Mouse (Mus musculus) embryonic facial prominence, embryonic 12.5 days (tissue): ENCODE results near the gene Uso1. TPM values are rescaled to one million over a fixed set of nuclear protein-coding genes. Genes with fewer than 3 reads are reported as not detected.
"Not testable (repeated sequence)": the region's sequence is repeated elsewhere in the genome, so short reads cannot be mapped to it uniquely, and the experiment has no call there.

Source experiments
- ATAC-seq: fragments of 200-750 bp; cut with Nextera tagmentation; 2 replicates; pipeline ENCODE4 v1.8.0; 2017; ENCODE audit not compliant: insufficient number of reproducible peaks, insufficient read depth, low FRiP score, low TSS enrichment
- H3K27ac ChIP-seq: fragments of 300-500 bp; sonication (generic); 2 replicates; pipeline ENCODE4 v1.5.1; 2016; ENCODE audit warnings: mild to moderate bottlenecking
- H3K27me3 ChIP-seq: fragments of 300-500 bp; sonication (generic); 2 replicates; pipeline ENCODE4 v1.6.1; 2016; ENCODE audit warnings: mild to moderate bottlenecking, moderate library complexity
- H3K36me3 ChIP-seq: fragments of 300-500 bp; sonication (generic); 2 replicates; pipeline ENCODE4 v1.6.1; 2016; ENCODE audit warnings: mild to moderate bottlenecking
- H3K4me1 ChIP-seq: fragments of 300-500 bp; sonication (generic); 2 replicates; pipeline ENCODE4 v1.6.1; 2016
- H3K4me2 ChIP-seq: fragments of 300-500 bp; sonication (generic); replicated peaks from 2 replicates; pipeline ENCODE4 v1.6.1; 2016; ENCODE audit warnings: mild to moderate bottlenecking, moderate library complexity
- H3K4me3 ChIP-seq: fragments of 300-500 bp; sonication (generic); 2 replicates; pipeline ENCODE4 v1.5.1; 2016; ENCODE audit warnings: mild to moderate bottlenecking
- H3K9ac ChIP-seq: fragments of 300-500 bp; sonication (generic); 2 replicates; pipeline ENCODE4 v1.6.1; 2016; ENCODE audit warnings: mild to moderate bottlenecking, moderate library complexity
- H3K9me3 ChIP-seq: fragments of 300-500 bp; sonication (generic); 2 replicates; pipeline ENCODE4 v1.6.1; 2016; ENCODE audit warnings: mild to moderate bottlenecking, moderate library complexity
- WGBS: fragments of 180-500 bp; shearing (Covaris S2); methylation state at CpG from one replicate; pipeline ENCODE4 v1.1.7; 2016; 5-methylcytosine and 5-hydroxymethylcytosine counted together
- polyA plus RNA-seq: library from polyadenylated mRNA; unstranded; fragments of >200 nt; fragmentation: Nextera tagmentation; extraction: Ambion mirVana; gene quantifications from 2 replicates; pipeline ENCODE4 v1.2.1, GENCODE M21; 2016

Gene Uso1
- polyA plus RNA-seq, 1 experiment from 2014 or later = 45.7 TPM

GRCm38 (mm10) chr5:92128570-92128969, 9.2 kb upstream of the Uso1 start:
- Histone ChIP-seq H3K27ac (0 out of 2 replicates have a peak overlapping the region, but pooled peaks have one; percentile 47), H3K9me3 (no peaks in the 10 kb centered on the region), H3K36me3 (peaks cover 10% of the 10 kb centered on the region; the same call in 1 of the 2 replicates), H3K27me3 (no peaks in the 10 kb centered on the region), H3K9ac (no peak overlapping the region), H3K4me1 (peaks cover 19% of the 10 kb centered on the region), H3K4me3 (no peak overlapping the region), H3K4me2 (peak overlapping the region; percentile 16)
- ATAC-seq = peak; percentile 74; the same call in 1 of the 2 replicates
- 16% methylated on average over 8 of the region's 8 CpGs for WGBS

GRCm38 (mm10) chr5:92129321-92129768, 8.4 kb upstream of the Uso1 start:
- peak; percentile 25; the same call in 1 of the 2 replicates for ATAC-seq
- WGBS = 73% methylated on average over 1 of the region's 1 CpGs

GRCm38 (mm10) chr5:92130040-92130682, 7.6 kb upstream of the Uso1 start:
- 86% methylated on average over 6 of the region's 6 CpGs for WGBS
- Histone ChIP-seq H3K36me3 (0 out of 2 replicates have a peak, but pooled peaks cover 5% of the 10 kb centered on the region), H3K27ac (no peak overlapping the region), H3K9ac (no peak overlapping the region), H3K4me3 (no peak overlapping the region), H3K9me3 (no peaks in the 10 kb centered on the region), H3K4me1 (peaks cover 19% of the 10 kb centered on the region), H3K4me2 (no peak overlapping the region), H3K27me3 (no peaks in the 10 kb centered on the region)
- no peak for ATAC-seq

More at GRCm38 (mm10) chr5:92129321-92129768, 8.4 kb upstream of the Uso1 start:
- H3K4me1 ChIP-seq = peaks cover 19% of the 10 kb centered on the region
- no peaks in the 10 kb centered on the region for H3K27me3 ChIP-seq
- no peak overlapping the region for H3K4me3 ChIP-seq
- H3K9ac ChIP-seq = no peak overlapping the region
- no peak overlapping the region for H3K27ac ChIP-seq
- no peaks in the 10 kb centered on the region for H3K9me3 ChIP-seq
- peaks cover 8% of the 10 kb centered on the region; the same call in 1 of the 2 replicates for H3K36me3 ChIP-seq
- H3K4me2 ChIP-seq = 0 out of 2 replicates have a peak overlapping the region, but pooled peaks have one; percentile 16

- H3K9ac ChIP-seq = no peak overlapping the region
- H3K4me2 ChIP-seq = no peak overlapping the region
- H3K9me3 ChIP-seq = no peaks in the 10 kb centered on the region
- no peak overlapping the region for H3K4me3 ChIP-seq
- WGBS = 98% methylated on average over 4 of the region's 4 CpGs
- no peak overlapping the region for H3K27ac ChIP-seq
- 0 out of 2 replicates have a peak, but pooled peaks cover 5% of the 10 kb centered on the region for H3K36me3 ChIP-seq
- peaks cover 19% of the 10 kb centered on the region for H3K4me1 ChIP-seq
- no peaks in the 10 kb centered on the region for H3K27me3 ChIP-seq
- no peak for ATAC-seq
These were observed 5.6 kb upstream of the Uso1 start for GRCm38 (mm10) chr5:92132127-92132526.

DNA sequence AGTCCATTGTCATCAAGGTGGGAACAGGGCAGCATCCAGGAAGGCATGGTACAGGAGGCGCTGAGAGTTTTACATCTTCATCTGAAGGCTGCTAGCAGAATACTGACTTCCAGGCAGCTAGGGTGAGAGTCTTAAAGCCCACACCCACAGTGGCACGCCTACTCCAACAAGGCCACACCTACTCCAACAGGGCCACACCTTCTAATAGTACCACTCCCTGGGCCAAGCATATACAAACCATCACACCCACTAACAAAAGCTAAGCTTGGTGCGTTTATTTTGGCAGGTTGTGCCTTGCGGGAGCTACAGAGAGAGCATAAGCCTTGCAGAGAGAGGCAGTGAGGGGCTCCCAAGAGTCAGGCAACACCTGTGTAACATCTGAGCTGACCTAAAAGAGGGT, 4.7 kb upstream of the Uso1 start:
- H3K4me2 ChIP-seq, ATAC-seq, H3K4me3 ChIP-seq, H3K27ac ChIP-seq, H3K9ac ChIP-seq, H3K36me3 ChIP-seq, H3K9me3 ChIP-seq, H3K27me3 ChIP-seq: not testable (repeated sequence)
- peaks cover 16% of the 10 kb centered on the region for H3K4me1 ChIP-seq
- 69% methylated on average over 4 of the region's 4 CpGs for WGBS

DNA sequence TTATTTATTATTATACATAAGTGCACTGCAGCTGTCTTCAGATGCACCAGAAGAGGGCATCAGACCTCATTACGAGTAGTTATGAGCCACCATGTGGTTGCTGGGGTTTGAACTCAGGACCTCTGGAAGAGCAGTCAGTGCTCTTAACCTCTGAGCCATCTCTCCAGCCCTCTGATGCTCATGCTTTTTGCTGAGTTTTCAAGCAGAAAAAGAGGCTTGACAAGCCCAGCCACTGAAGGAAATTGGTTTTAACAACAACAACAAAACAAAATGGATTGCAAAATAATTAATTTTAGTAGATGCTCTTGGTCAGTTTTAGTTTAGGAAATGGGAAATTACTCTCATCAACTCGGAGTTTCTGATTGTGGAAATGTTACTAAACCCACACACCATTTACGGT, 2.8 kb upstream of the Uso1 start:
- Histone ChIP-seq H3K9ac (no peak overlapping the region), H3K27ac (no peak overlapping the region), H3K9me3 (no peaks in the 10 kb centered on the region), H3K36me3 (0 out of 2 replicates have a peak, but pooled peaks cover 5% of the 10 kb centered on the region), H3K4me1 (peaks cover 21% of the 10 kb centered on the region), H3K4me3 (no peak overlapping the region), H3K4me2 (no peak overlapping the region), H3K27me3 (no peaks in the 10 kb centered on the region)
- no peak for ATAC-seq
- 81% methylated on average over 3 of the region's 3 CpGs for whole genome bisulfite sequencing

DNA sequence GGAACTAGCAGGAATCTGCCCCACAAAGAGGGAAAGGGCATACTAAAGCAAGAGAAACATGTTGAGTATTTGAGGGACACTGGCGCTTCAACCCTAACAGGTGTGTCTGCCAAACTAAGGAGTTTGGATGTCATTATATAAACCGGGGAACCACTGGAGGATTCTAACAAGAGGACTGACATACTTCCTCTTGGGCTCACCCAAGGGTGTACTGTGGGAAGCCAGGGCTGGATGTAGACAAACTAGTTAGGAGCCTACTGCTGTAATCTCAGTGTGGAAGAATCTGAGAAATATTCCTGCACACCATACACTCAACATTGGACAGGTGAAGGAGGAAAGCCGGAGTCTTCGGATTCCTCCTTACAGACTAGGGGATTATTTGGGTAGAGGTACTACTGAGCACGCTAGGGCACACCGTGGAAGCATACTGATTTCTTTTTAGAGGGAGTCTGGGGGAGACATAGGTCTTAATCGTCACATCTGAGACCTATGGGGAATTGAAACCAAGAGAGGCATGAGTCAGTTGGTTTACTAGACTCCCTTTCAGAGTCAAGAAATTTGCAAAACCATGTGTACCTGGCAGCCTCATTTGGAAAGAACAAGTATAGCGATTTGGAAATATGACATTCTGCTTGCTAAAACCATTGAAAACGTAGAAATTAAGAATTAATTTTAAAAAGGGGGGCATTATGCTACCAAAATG, 1.1 kb upstream of the Uso1 start:
- no peaks in the 10 kb centered on the region for H3K9me3 ChIP-seq
- peak overlapping the region; percentile 85 for H3K4me3 ChIP-seq
- peak overlapping the region; percentile 90; the same call in 1 of the 2 replicates for H3K9ac ChIP-seq
- 63% methylated on average over 9 of the region's 9 CpGs for WGBS
- ATAC-seq = no peak
- peaks cover 21% of the 10 kb centered on the region for H3K4me1 ChIP-seq
- no peaks in the 10 kb centered on the region for H3K27me3 ChIP-seq
- H3K36me3 ChIP-seq = no peaks in the 10 kb centered on the region
- peak overlapping the region; percentile 59 for H3K4me2 ChIP-seq
- no peak overlapping the region for H3K27ac ChIP-seq

DNA sequence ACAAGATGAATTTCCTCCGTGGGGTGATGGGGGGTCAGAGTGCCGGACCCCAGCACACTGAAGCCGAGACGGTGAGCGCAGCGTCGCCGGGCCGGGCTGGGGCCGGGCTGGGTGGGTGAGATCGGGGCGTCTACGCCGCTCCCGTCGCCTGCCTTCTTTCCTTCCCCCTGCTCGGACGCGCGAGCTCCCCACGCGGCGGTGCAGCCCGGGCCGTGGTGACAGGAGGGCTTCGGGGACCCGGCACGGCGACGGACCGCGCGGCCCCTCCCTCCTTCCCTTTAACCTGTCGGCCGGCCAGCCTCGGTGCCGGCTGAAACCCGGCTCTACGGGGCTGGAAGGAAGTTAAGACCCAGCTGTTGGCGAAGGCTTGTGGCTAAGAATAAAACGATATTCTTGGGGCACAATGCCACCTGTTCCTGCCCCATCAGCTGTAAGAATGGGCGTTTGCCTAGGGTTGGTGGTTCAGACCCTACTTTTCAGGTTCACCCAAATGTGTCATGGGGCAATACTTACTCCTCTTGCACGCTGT, 419 bp downstream of the Uso1 start:
- Histone ChIP-seq H3K9ac (peak overlapping the region; percentile 90), H3K4me1 (peaks cover 21% of the 10 kb centered on the region), H3K9me3 (no peaks in the 10 kb centered on the region), H3K4me2 (peak overlapping the region; percentile 59), H3K36me3 (no peaks in the 10 kb centered on the region), H3K27me3 (no peaks in the 10 kb centered on the region), H3K4me3 (peak overlapping the region; percentile 85), H3K27ac (peak overlapping the region; percentile 79)
- ATAC-seq = peak; percentile 80
- WGBS = 0% methylated on average over 42 of the region's 43 CpGs

GRCm38 (mm10) chr5:92139191-92139590, 1.5 kb downstream of the Uso1 start:
- 22% methylated on average over 1 of the region's 1 CpGs for WGBS
- Histone ChIP-seq H3K4me3 (peak overlapping the region; percentile 85), H3K9me3 (no peaks in the 10 kb centered on the region), H3K27me3 (no peaks in the 10 kb centered on the region), H3K36me3 (no peaks in the 10 kb centered on the region), H3K4me1 (peaks cover 21% of the 10 kb centered on the region), H3K4me2 (peak overlapping the region; percentile 59), H3K9ac (peak overlapping the region; percentile 3; the same call in 1 of the 2 replicates), H3K27ac (no peak overlapping the region)
- no peak for ATAC-seq

DNA sequence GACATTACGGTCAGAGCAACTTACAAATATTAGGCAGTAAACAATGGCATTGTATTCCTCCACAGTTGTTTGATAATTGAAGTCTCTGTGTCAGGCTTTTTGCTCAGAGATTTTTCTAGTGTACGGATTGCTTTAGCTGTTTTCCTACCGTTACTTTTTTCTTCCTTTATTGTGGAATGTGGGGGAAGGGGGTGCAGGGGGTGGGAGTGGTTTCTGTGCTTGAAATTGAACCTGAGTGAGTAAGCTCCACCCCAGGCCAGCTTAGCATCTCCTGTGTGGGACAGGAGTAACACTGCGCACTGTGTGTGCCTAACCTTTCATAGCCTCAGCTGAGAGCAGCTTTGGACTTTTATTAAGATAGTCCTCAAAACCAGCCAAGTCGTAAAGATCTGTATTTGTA, 4.0 kb downstream of the Uso1 start:
- Histone ChIP-seq H3K9me3 (no peaks in the 10 kb centered on the region), H3K4me2 (no peak overlapping the region), H3K36me3 (0 out of 2 replicates have a peak, but pooled peaks cover 9% of the 10 kb centered on the region), H3K9ac (no peak overlapping the region), H3K4me1 (peaks cover 18% of the 10 kb centered on the region), H3K4me3 (no peak overlapping the region), H3K27ac (no peak overlapping the region), H3K27me3 (no peaks in the 10 kb centered on the region)
- 66% methylated on average over 5 of the region's 5 CpGs for WGBS
- no peak for ATAC-seq

- H3K9me3 ChIP-seq = no peaks in the 10 kb centered on the region
- H3K27ac ChIP-seq = no peak overlapping the region
- WGBS = 90% methylated on average over 3 of the region's 3 CpGs
- peaks cover 16% of the 10 kb centered on the region for H3K4me1 ChIP-seq
- H3K4me2 ChIP-seq = no peak overlapping the region
- 0 out of 2 replicates have a peak, but pooled peaks cover 9% of the 10 kb centered on the region for H3K36me3 ChIP-seq
- ATAC-seq = no peak
- H3K4me3 ChIP-seq = no peak overlapping the region
- H3K27me3 ChIP-seq = no peaks in the 10 kb centered on the region
- no peak overlapping the region for H3K9ac ChIP-seq
These were observed 4.7 kb downstream of the Uso1 start for GRCm38 (mm10) chr5:92142481-92142880.
